Mouse (Mus musculus) ovary, postnatal 10 days (tissue): ENCODE results near the gene Mdm1.
"Not testable (repeated sequence)": the region's sequence is repeated elsewhere in the genome, so short reads cannot be mapped to it uniquely, and the experiment has no call there.

ENCODE experiments used
- DNase-seq: peaks from one replicate; pipeline ENCODE4 v3.0.0; 2022; ENCODE audit warnings: low spot score

Mdm1 gene

DNA sequence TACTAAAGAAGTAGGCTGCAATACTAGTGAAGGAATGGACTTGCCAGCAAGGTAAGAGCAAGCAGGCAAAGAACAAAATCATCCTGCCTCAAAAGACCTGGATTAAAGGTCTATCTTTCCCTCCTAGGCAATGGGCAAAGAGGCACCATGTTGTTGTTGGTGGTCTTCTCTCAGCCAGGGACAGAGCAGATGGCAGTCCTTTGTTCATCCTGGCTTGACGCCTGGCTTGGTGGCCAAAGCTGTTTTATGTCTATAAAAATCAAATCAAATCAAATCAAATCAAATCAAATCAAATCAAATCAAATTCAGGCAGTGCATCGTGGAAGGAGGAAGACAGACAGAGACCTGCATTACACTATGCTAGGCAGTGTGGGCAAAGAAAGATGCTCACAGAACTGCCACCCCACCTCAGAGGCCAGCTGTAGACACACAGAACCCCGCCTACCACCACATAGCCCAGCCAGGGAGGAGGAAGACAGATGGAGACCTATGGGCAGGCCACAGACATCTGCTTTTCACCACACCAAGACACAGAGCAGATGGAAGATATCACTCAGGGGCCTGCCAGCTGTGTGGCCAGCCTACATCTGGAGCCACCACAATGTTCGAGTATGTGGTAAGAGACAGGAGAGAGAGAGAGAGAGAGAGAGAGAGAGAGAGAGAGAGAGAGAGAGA, 74.2 kb downstream of the Mdm1 start:
- not testable (repeated sequence) for DNase-seq
